Mouse (Mus musculus) induced T-regulatory cell, adult 2 months (primary cell): ENCODE results near the gene Pth1r.

ENCODE experiments used
- DNase-seq: peaks from one replicate; pipeline ENCODE4 v3.0.0-alpha.2; 2012; ENCODE audit warnings: low read depth

The Pth1r gene

GRCm38 (mm10) chr9:110748451-110748850, 1.5 kb upstream of the Pth1r start:
- no peak for DNase-seq

- no peak for DNase-seq
These were observed 707 bp downstream of the Pth1r start for GRCm38 (mm10) chr9:110746238-110746637.

GRCm38 (mm10) chr9:110745752-110746151, 1.2 kb downstream of the Pth1r start:
- no peak for DNase-seq

- DNase-seq, result no peak
These were observed 3.3 kb downstream of the Pth1r start for GRCm38 (mm10) chr9:110743456-110744323.

GRCm38 (mm10) chr9:110742951-110743455, 3.9 kb downstream of the Pth1r start:
- no peak for DNase-seq

- DNase-seq, result no peak
These were observed 4.5 kb downstream of the Pth1r start for GRCm38 (mm10) chr9:110742295-110742950.

GRCm38 (mm10) chr9:110741711-110742294, 5.1 kb downstream of the Pth1r start, which contains the start of gene Myl3:
Gene Myl3, plus strand, starts transcription at chr9:110741861.
- DNase-seq, result no peak

GRCm38 (mm10) chr9:110739961-110740360, 7.0 kb downstream of the Pth1r start:
- no peak for DNase-seq

- DNase-seq, result peak; percentile 46
These were observed 8.9 kb downstream of the Pth1r start for GRCm38 (mm10) chr9:110738054-110738453.

GRCm38 (mm10) chr9:110736362-110736761, 10.6 kb downstream of the Pth1r start:
- DNase-seq, result no peak

GRCm38 (mm10) chr9:110734154-110734553, 12.8 kb downstream of the Pth1r start:
- DNase-seq, result peak; percentile 39

GRCm38 (mm10) chr9:110733102-110733501, 13.8 kb downstream of the Pth1r start:
- no peak for DNase-seq

GRCm38 (mm10) chr9:110732623-110733022, 14.3 kb downstream of the Pth1r start:
- DNase-seq, result peak; percentile 82

GRCm38 (mm10) chr9:110731859-110732258, 15.1 kb downstream of the Pth1r start:
- DNase-seq, result no peak

GRCm38 (mm10) chr9:110729841-110730240, 17.1 kb downstream of the Pth1r start:
- DNase-seq, result peak; percentile 76

GRCm38 (mm10) chr9:110726867-110727266, 20.1 kb downstream of the Pth1r start:
- no peak for DNase-seq

- no peak for DNase-seq
These were observed 21.2 kb downstream of the Pth1r start for GRCm38 (mm10) chr9:110725721-110726135.

GRCm38 (mm10) chr9:110722060-110722459, 24.9 kb downstream of the Pth1r start:
- no peak for DNase-seq

- DNase-seq, result no peak
These were observed 27.0 kb downstream of the Pth1r start for GRCm38 (mm10) chr9:110719977-110720376.

GRCm38 (mm10) chr9:110718810-110719209, 28.1 kb downstream of the Pth1r start:
- DNase-seq, result no peak

GRCm38 (mm10) chr9:110718071-110718470, 28.9 kb downstream of the Pth1r start:
- DNase-seq, result no peak

GRCm38 (mm10) chr9:110716775-110717174, 30.2 kb downstream of the Pth1r start:
- DNase-seq, result peak; percentile 60

GRCm38 (mm10) chr9:110715426-110715825, 31.5 kb downstream of the Pth1r start:
- no peak for DNase-seq
